Mouse (Mus musculus) erythroblast, embryonic 14.5 days (primary cell): ENCODE measurements around the gene Klhdc10. TPM values are rescaled to one million over a fixed set of nuclear protein-coding genes. Genes with fewer than 3 reads are reported as not detected.

Experiments used
- H3K27me3 ChIP-seq: 2 replicates; pipeline ENCODE4 v1.6.1; 2012; ENCODE audit warnings: inconsistent platforms; ENCODE audit not compliant: control insufficient read depth
- H3K36me3 ChIP-seq: 2 replicates; pipeline ENCODE4 v1.6.1; 2012; ENCODE audit warnings: mild to moderate bottlenecking, inconsistent platforms; ENCODE audit not compliant: control insufficient read depth
- H3K4me1 ChIP-seq: 2 replicates; pipeline ENCODE4 v1.6.1; 2012; ENCODE audit warnings: inconsistent platforms; ENCODE audit not compliant: control insufficient read depth
- H3K4me3 ChIP-seq: replicated peaks from 2 replicates; pipeline ENCODE3; 2012; ENCODE audit warnings: moderate library complexity, mild to moderate bottlenecking, inconsistent platforms
- H3K9me3 ChIP-seq: 2 replicates; pipeline ENCODE4 v1.6.1; 2012; ENCODE audit warnings: low read length, inconsistent platforms, mixed read lengths; ENCODE audit not compliant: control insufficient read depth
- GATA1 ChIP-seq: IDR thresholded peaks from 2 replicates; pipeline ENCODE4 v1.6.1; 2012; ENCODE audit warnings: low read length, inconsistent platforms, mixed read lengths
- TAL1 ChIP-seq: IDR thresholded peaks from 3 replicates; pipeline ENCODE4 v1.6.1; 2012; ENCODE audit warnings: low read length, inconsistent platforms, mixed read lengths
- polyA plus RNA-seq: library from polyadenylated mRNA; stranded (reverse); fragments of >175 nt; gene quantifications from 2 replicates; pipeline ENCODE4 v1.2.3, GENCODE M21; 2012

Klhdc10 gene
- polyA plus RNA-seq, 1 experiment: 0.88 TPM

GRCm38 (mm10) chr6:30416126-30416525, 14.5 kb downstream of the Klhdc10 start:
- no peaks in the 10 kb centered on the region for H3K4me1 ChIP-seq
- no peaks in the 10 kb centered on the region for H3K9me3 ChIP-seq
- peaks cover 20% of the 10 kb centered on the region for H3K36me3 ChIP-seq
- H3K27me3 ChIP-seq: no peaks in the 10 kb centered on the region
- H3K4me3 ChIP-seq: no peak overlapping the region
- TF ChIP-seq GATA1 (no peak), TAL1 (no peak)

- TF ChIP-seq TAL1 (no peak), GATA1 (no peak)
- Histone ChIP-seq H3K36me3 (peaks cover 24% of the 10 kb centered on the region), H3K9me3 (no peaks in the 10 kb centered on the region), H3K4me1 (no peaks in the 10 kb centered on the region), H3K27me3 (no peaks in the 10 kb centered on the region), H3K4me3 (no peak overlapping the region)
These were observed 15.1 kb downstream of the Klhdc10 start for GRCm38 (mm10) chr6:30416801-30417200.

- Histone ChIP-seq H3K9me3 (no peaks in the 10 kb centered on the region), H3K4me1 (peaks cover 13% of the 10 kb centered on the region), H3K27me3 (no peaks in the 10 kb centered on the region), H3K4me3 (no peak overlapping the region), H3K36me3 (peaks cover 6% of the 10 kb centered on the region)
- TF ChIP-seq GATA1 (no peak), TAL1 (no peak)
These were observed 31.0 kb downstream of the Klhdc10 start for GRCm38 (mm10) chr6:30432461-30433192.

- H3K36me3 ChIP-seq: peaks cover 14% of the 10 kb centered on the region
These were observed 34.8 kb downstream of the Klhdc10 start for GRCm38 (mm10) chr6:30436476-30436875.

GRCm38 (mm10) chr6:30437054-30437453, 35.4 kb downstream of the Klhdc10 start:
- H3K27me3 ChIP-seq: no peaks in the 10 kb centered on the region
- peaks cover 19% of the 10 kb centered on the region for H3K36me3 ChIP-seq
- TF ChIP-seq GATA1 (no peak), TAL1 (no peak)
- no peaks in the 10 kb centered on the region; the same call in 1 of the 2 replicates for H3K4me1 ChIP-seq
- H3K9me3 ChIP-seq: no peaks in the 10 kb centered on the region
- no peak overlapping the region for H3K4me3 ChIP-seq

More at GRCm38 (mm10) chr6:30436476-30436875, 34.8 kb downstream of the Klhdc10 start:
- no peaks in the 10 kb centered on the region for H3K9me3 ChIP-seq
- no peaks in the 10 kb centered on the region for H3K27me3 ChIP-seq
- no peaks in the 10 kb centered on the region; the same call in 1 of the 2 replicates for H3K4me1 ChIP-seq
- no peak overlapping the region for H3K4me3 ChIP-seq
- TF ChIP-seq TAL1 (no peak), GATA1 (no peak)

GRCm38 (mm10) chr6:30439576-30439975, 37.9 kb downstream of the Klhdc10 start:
- Histone ChIP-seq H3K4me1 (no peaks in the 10 kb centered on the region; the same call in 1 of the 2 replicates), H3K36me3 (peaks cover 42% of the 10 kb centered on the region), H3K4me3 (no peak overlapping the region), H3K9me3 (no peaks in the 10 kb centered on the region), H3K27me3 (no peaks in the 10 kb centered on the region)
- TF ChIP-seq TAL1 (no peak), GATA1 (no peak)

GRCm38 (mm10) chr6:30456991-30457390, 55.3 kb downstream of the Klhdc10 start:
- Histone ChIP-seq H3K9me3 (no peaks in the 10 kb centered on the region), H3K4me3 (no peak overlapping the region), H3K36me3 (peaks cover 18% of the 10 kb centered on the region), H3K27me3 (peaks cover 21% of the 10 kb centered on the region), H3K4me1 (peaks cover 32% of the 10 kb centered on the region)
- TF ChIP-seq TAL1 (no peak), GATA1 (no peak)

GRCm38 (mm10) chr6:30458626-30459025, 57.0 kb downstream of the Klhdc10 start:
- Histone ChIP-seq H3K36me3 (peaks cover 8% of the 10 kb centered on the region), H3K4me3 (no peak overlapping the region), H3K27me3 (peaks cover 36% of the 10 kb centered on the region), H3K9me3 (no peaks in the 10 kb centered on the region), H3K4me1 (peaks cover 44% of the 10 kb centered on the region)
- no peak for TF ChIP-seq GATA1

GRCm38 (mm10) chr6:30459056-30459747, 57.5 kb downstream of the Klhdc10 start:
- no peak for TF ChIP-seq TAL1
- no peak for TF ChIP-seq GATA1
- Histone ChIP-seq H3K4me1 (peaks cover 44% of the 10 kb centered on the region), H3K27me3 (peaks cover 41% of the 10 kb centered on the region), H3K9me3 (no peaks in the 10 kb centered on the region), H3K36me3 (peaks cover 8% of the 10 kb centered on the region), H3K4me3 (peak overlapping the region; percentile 62)
